Mouse (Mus musculus): ENCODE measurements around the gene Fdxr.

- TF ChIP-seq E2F4 (IDR thresholded peaks at IDR 0.05; ENCODE audit: insufficient read depth) (no peak), POLR2A (IDR thresholded peaks at IDR 0.05; ENCODE audit: insufficient read length, low read depth) (no peak), POLR2AphosphoS2 (IDR thresholded peaks at IDR 0.05; ENCODE audit: insufficient read length, low read depth) (no peak), REST (IDR thresholded peaks at IDR 0.05; ENCODE audit: insufficient read depth, insufficient read length) (no peak), TCF3 (IDR thresholded peaks at IDR 0.05; ENCODE audit: insufficient read length, low read depth) (no peak), MAX (IDR thresholded peaks at IDR 0.05; ENCODE audit: low read depth) (no peak), USF1 (IDR thresholded peaks at IDR 0.05; ENCODE audit: low read depth) (no peak), MYOD1 (IDR thresholded peaks at IDR 0.05; ENCODE audit: control insufficient read depth in 1 of 3, insufficient read length in 2 of 3, low read depth in 2 of 3) (no peak), CEBPB (IDR thresholded peaks at IDR 0.05; ENCODE audit: insufficient read depth, poor library complexity, severe bottlenecking) (no peak), MYOG (IDR thresholded peaks at IDR 0.05; ENCODE audit: control insufficient read depth in 1 of 3, insufficient read depth in 1 of 3, insufficient read length in 2 of 3, low read depth in 2 of 3) (no peak), SRF (IDR thresholded peaks at IDR 0.05; ENCODE audit: control insufficient read depth, insufficient read length, low read depth) (no peak)
These were observed 2.1 kb downstream of the Fdxr start for GRCm38 (mm10) chr11:115274771-115275170.
